Mouse (Mus musculus) E14TG2a.4 (cell line): ENCODE measurements around the gene Taf3.

Experiments
- CTCF ChIP-seq: conservative IDR thresholded peaks from 2 replicates; pipeline ENCODE4 v1.5.1; 2014; ENCODE audit warnings: low read length
- NANOG ChIP-seq: IDR thresholded peaks from 2 replicates; pipeline ENCODE4 v1.6.1; 2014; ENCODE audit warnings: borderline replicate concordance, low read length, mixed read lengths

GRCm38 (mm10) chr2:9946739-9947138, 101.7 kb downstream of the Taf3 start:
- TF ChIP-seq CTCF: no peak
- no peak for TF ChIP-seq NANOG
